Mouse (Mus musculus) CD4-positive helper T cell, adult 2 months (primary cell): Measurements from ENCODE around the gene Crct1.

Source experiments
- DNase-seq: peaks from one replicate; pipeline ENCODE4 v3.0.0-alpha.2; 2012; ENCODE audit warnings: low read depth, missing footprints, low spot score

The Crct1 gene

GRCm38 (mm10) chr3:93015460-93016104, at the start of gene Crct1:
Crct1 (minus strand) TSS chr3:93015687.
- no peak for DNase-seq

GRCm38 (mm10) chr3:93052826-93053474, 37.5 kb upstream of the Crct1 start:
- no peak for DNase-seq

GRCm38 (mm10) chr3:93050182-93050581, 34.7 kb upstream of the Crct1 start:
- DNase-seq = no peak

- DNase-seq = no peak
Measured at GRCm38 (mm10) chr3:93031450-93031849, 16.0 kb upstream of the Crct1 start.

- DNase-seq = no peak
Measured at GRCm38 (mm10) chr3:93025486-93025885, 10.0 kb upstream of the Crct1 start.

- DNase-seq = no peak
Measured at GRCm38 (mm10) chr3:93023411-93024184, 8.1 kb upstream of the Crct1 start.

- no peak for DNase-seq
Measured at GRCm38 (mm10) chr3:93021171-93021570, 5.7 kb upstream of the Crct1 start.

- DNase-seq = no peak
Measured at GRCm38 (mm10) chr3:93018960-93019359, 3.5 kb upstream of the Crct1 start, which contains the start of gene Lce1m. Lce1m (minus strand) TSS chr3:93019060.

GRCm38 (mm10) chr3:93014871-93015270, 616 bp downstream of the Crct1 start:
- no peak for DNase-seq

- no peak for DNase-seq
Measured at GRCm38 (mm10) chr3:93014378-93014801, 1.1 kb downstream of the Crct1 start.

- DNase-seq = no peak
Measured at GRCm38 (mm10) chr3:93002843-93003242, 12.6 kb downstream of the Crct1 start.

- no peak for DNase-seq
Measured at GRCm38 (mm10) chr3:93000621-93001020, 14.9 kb downstream of the Crct1 start.

GRCm38 (mm10) chr3:92998691-92999090, 16.8 kb downstream of the Crct1 start:
- DNase-seq = no peak

GRCm38 (mm10) chr3:92991926-92992325, 23.6 kb downstream of the Crct1 start, which contains the start of gene Lce3f:
Lce3f (plus strand) TSS chr3:92992226.
- DNase-seq = no peak

GRCm38 (mm10) chr3:92978484-92978883, 37.0 kb downstream of the Crct1 start:
- no peak for DNase-seq

GRCm38 (mm10) chr3:92966761-92967160, 48.7 kb downstream of the Crct1 start, which contains the start of gene Lce3e:
Lce3e (plus strand) TSS chr3:92967061.
- no peak for DNase-seq
